Mouse (Mus musculus): ENCODE results near the gene Drosha.
"Not testable (repeated sequence)": the region's sequence is repeated elsewhere in the genome, so short reads cannot be mapped to it uniquely, and the experiment has no call there.

The Drosha gene

GRCm38 (mm10) chr15:12936217-12936732 lies 111.7 kb downstream of the Drosha start:
- no peak for DNase-seq (ENCODE audit: low spot score)

GRCm38 (mm10) chr15:12937326-12937725 lies 112.7 kb downstream of the Drosha start:
- DNase-seq (ENCODE audit: low spot score): not testable (repeated sequence)

GRCm38 (mm10) chr15:12941106-12941505 lies 116.5 kb downstream of the Drosha start:
- no peak for DNase-seq (ENCODE audit: low spot score)

- no peak for DNase-seq (ENCODE audit: low spot score)
Measured at GRCm38 (mm10) chr15:12941651-12942180, 117.1 kb downstream of the Drosha start.

- DNase-seq (ENCODE audit: low spot score): no peak
Measured at GRCm38 (mm10) chr15:12942424-12942823, 117.8 kb downstream of the Drosha start.

GRCm38 (mm10) chr15:12958051-12958450 lies 133.4 kb downstream of the Drosha start:
- no peak for DNase-seq (ENCODE audit: low spot score)

GRCm38 (mm10) chr15:12962179-12962578 lies 137.6 kb downstream of the Drosha start:
- DNase-seq (ENCODE audit: low spot score): no peak

- no peak for DNase-seq (ENCODE audit: low spot score)
Measured at GRCm38 (mm10) chr15:12965209-12965608, 140.6 kb downstream of the Drosha start.

GRCm38 (mm10) chr15:12968815-12969214 lies 144.2 kb downstream of the Drosha start:
- no peak for DNase-seq (ENCODE audit: low spot score)

GRCm38 (mm10) chr15:12972441-12972840 lies 147.8 kb downstream of the Drosha start:
- no peak for DNase-seq (ENCODE audit: low spot score)
